In the genomic region with DNA sequence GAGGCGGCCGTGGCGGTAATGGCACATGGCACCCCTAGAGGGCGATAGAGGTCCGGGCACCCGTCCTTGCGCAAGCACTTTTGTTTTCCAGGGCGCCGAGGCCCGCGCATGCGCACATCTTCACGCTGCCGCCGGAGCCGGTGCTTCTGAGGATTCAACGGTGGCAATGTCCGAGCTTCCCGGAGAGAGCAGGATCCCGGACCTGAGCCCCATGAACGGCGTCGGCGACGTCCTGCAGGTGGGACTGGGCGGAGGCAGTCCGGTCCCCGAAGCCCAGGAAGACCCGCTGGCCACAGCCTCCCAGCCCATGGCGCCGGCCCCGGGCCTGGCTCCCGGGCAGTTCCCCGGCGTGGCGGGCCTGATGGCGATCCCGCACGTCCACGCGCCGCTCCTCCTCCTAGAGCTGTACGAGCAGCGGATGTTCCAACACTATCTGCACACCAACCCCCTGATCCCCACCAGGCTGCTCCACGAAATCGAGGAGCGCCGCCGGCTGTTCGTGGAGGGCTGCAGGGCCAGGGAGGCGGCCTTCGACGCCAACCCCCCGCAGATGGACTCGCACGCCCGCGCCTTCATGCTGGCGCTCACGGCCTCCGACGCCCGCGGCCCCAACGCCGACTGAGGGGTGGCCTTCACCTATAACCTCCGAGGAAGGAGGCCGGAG, we compare ENCODE assay signal across 9 mouse cellular contexts. TPM values are rescaled to one million over a fixed set of nuclear protein-coding genes. Genes with fewer than 3 reads are reported as not detected.
A peak's percentile ranks its signal among the peaks of the same experiment; 100 is the strongest.
DNase-seq lines count a peak whose midpoint lies in the region; ATAC-seq and TF ChIP-seq lines count a peak whose summit lies in the region.
"Had no signal": no experiment of that assay in that cellular context is flagged by ENCODE, and none has a peak within 500 bp of the region (broad histone marks: within the 10 kb centered on the region; RNA-seq: fewer than 3 reads in every experiment).

A gene (plus strand): TSS at position 125 of the 664 bp plus-strand sequence.

- no peaks in the 10 kb centered on the region for H3K79me2 ChIP-seq in liver, adult 2 months (ENCODE audit: control insufficient read depth, insufficient read depth, low read length)
- no peaks in the 10 kb centered on the region for H3K79me2 ChIP-seq in myocyte (ENCODE audit: control insufficient read depth, insufficient read depth)

- H3K27ac ChIP-seq in heart, embryonic 13.5 days (replicated peaks), result peak within 1 kb of the TSS; percentile 61
- H3K27ac ChIP-seq in kidney, postnatal 0 days, result peak within 1 kb of the TSS; percentile 66
- H3K27ac ChIP-seq in liver, adult 2 months (replicated peaks; ENCODE audit: insufficient read depth, low read depth, low read length), result peak within 1 kb of the TSS; percentile 61
- H3K27ac ChIP-seq: macrophage had no signal

- peak within 1 kb of the TSS; percentile 72 for H3K4me3 ChIP-seq in heart, embryonic 13.5 days
- peak within 1 kb of the TSS; percentile 63 for H3K4me3 ChIP-seq in kidney, postnatal 0 days (replicated peaks; ENCODE audit: low read depth, low read length)
- peak within 1 kb of the TSS; percentile 67 for H3K4me3 ChIP-seq in liver, adult 2 months (ENCODE audit: insufficient read depth, low read depth, low read length)
- peak within 1 kb of the TSS; percentile 26 for H3K4me3 ChIP-seq in myocyte

- peak; percentile 93 for TF ChIP-seq CTCF in kidney, postnatal 0 days (IDR thresholded peaks at IDR 0.05; ENCODE audit: low read depth)
- peak; percentile 95 for TF ChIP-seq CTCF in liver, adult 2 months (IDR thresholded peaks at IDR 0.05; ENCODE audit: low read depth, low read length)

- peak; percentile 89 for DNase-seq in c-Kit-negative CD71-positive TER-119-positive erythroid progenitor cells, embryonic 14.5 days (ENCODE audit: low read depth, low spot score)
- peak; percentile 14 for DNase-seq in fat pad, adult 2 months (ENCODE audit: extremely low read depth, low read depth, low spot score)
- DNase-seq in kidney, postnatal 0 days (ENCODE audit: low spot score), result peak; percentile 96
- DNase-seq in liver, adult 2 months (ENCODE audit: extremely low read depth, low read depth, low spot score), result peak; percentile 77
- DNase-seq in spleen, postnatal 4 days (ENCODE audit: low spot score in 2 of 2), result peak; percentile 95 to 99

- H3K27me3 ChIP-seq in heart, embryonic 13.5 days (replicated peaks), result no peaks in the 10 kb centered on the region
- H3K27me3 ChIP-seq in kidney, postnatal 0 days (ENCODE audit: insufficient read depth, low read length), result no peaks in the 10 kb centered on the region
- no peaks in the 10 kb centered on the region for H3K27me3 ChIP-seq in liver, adult 2 months (ENCODE audit: control insufficient read depth, insufficient read depth, low read length)
- no peaks in the 10 kb centered on the region for H3K27me3 ChIP-seq in myocyte (ENCODE audit: control insufficient read depth, insufficient read depth, insufficient read length)

- H3K9ac ChIP-seq in heart, embryonic 13.5 days, result peak within 1 kb of the TSS; percentile 92
- peak within 1 kb of the TSS; percentile 89 for H3K9ac ChIP-seq in kidney, postnatal 0 days (ENCODE audit: low read depth, low read length)
- peak within 1 kb of the TSS; percentile 83 for H3K9ac ChIP-seq in liver, adult 2 months (ENCODE audit: low read depth, low read length)

- H3K36me3 ChIP-seq in heart, embryonic 13.5 days, result peaks cover 6% of the 10 kb centered on the region
- H3K36me3 ChIP-seq in kidney, postnatal 0 days (ENCODE audit: insufficient read depth, low read length), result 0 out of 2 replicates have a peak, but pooled peaks cover 4% of the 10 kb centered on the region
- no peaks in the 10 kb centered on the region for H3K36me3 ChIP-seq in liver, adult 2 months (ENCODE audit: control insufficient read depth, insufficient read depth, low read length)
- no peaks in the 10 kb centered on the region for H3K36me3 ChIP-seq in myocyte (ENCODE audit: control insufficient read depth, insufficient read depth)

- TF ChIP-seq POLR2A in liver, adult 2 months (IDR thresholded peaks at IDR 0.05; ENCODE audit: extremely low read depth, insufficient read depth, low read length), result no peak
- peak; percentile 68 for TF ChIP-seq POLR2A in myocyte (IDR thresholded peaks at IDR 0.05; ENCODE audit: insufficient read length, low read depth)

- peak within 1 kb of the TSS; percentile 61 for H3ac ChIP-seq in myocyte (ENCODE audit: control insufficient read depth, insufficient read length)

- H3K4me2 ChIP-seq in heart, embryonic 13.5 days, result peak within 1 kb of the TSS; percentile 83
- H3K4me2 ChIP-seq in kidney, postnatal 0 days (ENCODE audit: low read length), result peak within 1 kb of the TSS; percentile 88
- H3K4me2 ChIP-seq in myocyte (ENCODE audit: low read depth), result peak within 1 kb of the TSS; percentile 59

- no peaks in the 10 kb centered on the region for H3K9me3 ChIP-seq in heart, embryonic 13.5 days
- no peaks in the 10 kb centered on the region for H3K9me3 ChIP-seq in kidney, postnatal 0 days (replicated peaks; ENCODE audit: low read length)

- H3K4me1 ChIP-seq in heart, embryonic 13.5 days, result peaks cover 8% of the 10 kb centered on the region
- H3K4me1 ChIP-seq in kidney, postnatal 0 days (replicated peaks; ENCODE audit: insufficient read depth, low read length), result peaks cover 5% of the 10 kb centered on the region
- H3K4me1 ChIP-seq in liver, adult 2 months (ENCODE audit: control insufficient read depth, insufficient read depth, low read length), result no peaks in the 10 kb centered on the region

- ATAC-seq in CD4-positive, CD25-positive, alpha-beta regulatory T cell, adult 4 months, result peak; percentile 94
- peak; percentile 45; the same call in 1 of the 2 replicates for ATAC-seq in heart, embryonic 13.5 days (ENCODE audit: extremely low read depth, insufficient number of reproducible peaks, low FRiP score, low TSS enrichment)
- peak; percentile 73 for ATAC-seq in kidney, postnatal 0 days (replicated peaks; ENCODE audit: low FRiP score, low read depth)

- WGBS in heart, embryonic 13.5 days, result 2% methylated on average over 68 of the region's 68 CpGs
- 2% methylated on average over 66 of the region's 68 CpGs for WGBS in kidney, postnatal 0 days
- 2% methylated on average over 68 of the region's 68 CpGs for WGBS in liver, adult 2 months

TF ChIP-seq in myocyte, 11 proteins besides CTCF, POLR2A, EP300 and RAD21:
- TF ChIP-seq TCF12 (IDR thresholded peaks at IDR 0.05; ENCODE audit: insufficient read depth, poor library complexity, severe bottlenecking), result no peak
- TF ChIP-seq USF1 (IDR thresholded peaks at IDR 0.05; ENCODE audit: low read depth), result no peak
- TF ChIP-seq POLR2AphosphoS2 (IDR thresholded peaks at IDR 0.05; ENCODE audit: insufficient read length, low read depth), result peak; percentile 72
- peak; percentile 86 for TF ChIP-seq CEBPB (IDR thresholded peaks at IDR 0.05; ENCODE audit: insufficient read depth, poor library complexity, severe bottlenecking)

RNA-seq across cellular contexts. Expression of the gene that starts here (rescaled TPM):
- 1 to 10 TPM in 1 of 2 experiments, under 1 TPM in 1; 0.94 to 1.8 TPM for polyA plus RNA-seq in CD4-positive, CD25-positive, alpha-beta regulatory T cell, adult 4 months (2017; shearing (Covaris generic))
- 7.4 and 7.6 TPM in 2 replicates for polyA plus RNA-seq in heart, embryonic 13.5 days (2015; fragmentation: Nextera tagmentation; extraction: Ambion mirVana)
- 13.8 and 15.6 TPM in 2 replicates for polyA plus RNA-seq in kidney, postnatal 0 days (2015; fragmentation: Nextera tagmentation; extraction: Ambion mirVana)
- 1.9 and 3.0 TPM in 2 replicates for total RNA-seq in liver, adult 2 months (2014; rRNA removed)
- polyA plus RNA-seq in liver, adult 2 months (2012; rRNA removed), result 3.5 and 3.9 TPM in 2 replicates
- polyA plus RNA-seq in myocyte (2012; fragmentation: generic; extraction: Trizol), result 6.1 TPM

Comparison
In these comparisons a context has a peak if more than half of its experiments do, and no peak if none do; other contexts are left out.
1. Peak in every context shown above with its lines: DNase-seq, ATAC-seq, H3K4me3 ChIP-seq and H3K27ac ChIP-seq.
2. DNase-seq: peak in every context shown above with its lines; median percentile 97 in spleen, postnatal 4 days; 96 in kidney, postnatal 0 days; 89 in c-Kit-negative CD71-positive TER-119-positive erythroid progenitor cells, embryonic 14.5 days; 77 in liver, adult 2 months; 14 in fat pad, adult 2 months.